23 mouse cellular contexts compared by ENCODE assay signal in the genomic region with DNA sequence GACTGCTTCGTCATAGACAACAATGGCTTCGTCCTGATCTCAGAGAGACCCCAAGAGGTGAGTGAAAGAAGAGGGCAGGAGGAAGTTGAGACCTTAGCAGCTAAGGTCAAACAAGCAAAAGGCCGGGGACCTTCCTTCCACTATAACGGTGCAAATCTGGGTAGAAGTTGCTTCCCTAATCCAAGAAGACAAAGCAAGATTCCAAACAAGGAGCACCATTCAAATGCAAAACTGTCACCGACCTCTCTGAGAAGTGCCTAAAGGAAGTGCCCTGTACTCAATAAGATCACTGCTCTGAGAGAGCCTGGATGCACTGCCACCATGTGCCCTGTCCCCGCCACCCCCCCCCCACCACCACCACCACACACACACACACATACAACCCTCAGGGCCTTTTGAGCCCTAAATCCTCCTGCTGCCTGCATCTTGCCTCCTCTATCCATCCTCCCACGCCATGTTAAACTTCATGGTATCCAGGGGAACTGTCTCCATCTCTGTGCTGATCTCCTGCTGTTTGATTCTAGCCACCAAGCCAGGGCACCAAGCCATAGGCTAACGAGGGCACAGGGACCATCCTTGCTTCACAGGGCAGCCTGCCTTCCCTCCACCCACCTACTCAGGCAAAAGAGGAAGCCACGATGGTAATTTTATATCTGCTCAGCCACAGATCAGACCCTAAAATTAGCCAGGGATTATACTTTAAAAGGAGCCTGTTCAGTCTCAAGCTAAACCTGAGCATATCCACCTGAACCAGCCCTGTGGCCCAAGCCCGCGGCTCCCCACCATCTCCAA. TPM values are rescaled to one million over a fixed set of nuclear protein-coding genes. Genes with fewer than 3 reads are reported as not detected.
DNase-seq lines count a peak whose midpoint lies in the region; ATAC-seq and TF ChIP-seq lines count a peak whose summit lies in the region.
"Had no signal": no experiment of that assay in that cellular context is flagged by ENCODE, and none has a peak within 500 bp of the region (broad histone marks: within the 10 kb centered on the region; RNA-seq: fewer than 3 reads in every experiment).

No protein-coding gene starts in this region.

- no peak overlapping the region for H3K4me2 ChIP-seq in midbrain, postnatal 0 days (ENCODE audit: low read depth, low read length, poor library complexity, severe bottlenecking)
- H3K4me2 ChIP-seq: embryonic facial prominence, embryonic 12.5 days; forebrain, embryonic 12.5 days; heart, embryonic 11.5 days; hindbrain, embryonic 14.5 days; midbrain, embryonic 12.5 days had no signal

- ATAC-seq in midbrain, postnatal 0 days (ENCODE audit: low FRiP score): no peak
- peak; percentile 57 for ATAC-seq in granulocyte monocyte progenitor cell, adult 5-6 weeks (replicated peaks; ENCODE audit: poor library complexity, severe bottlenecking)

- peaks cover 51% of the 10 kb centered on the region for H3K4me1 ChIP-seq in midbrain, embryonic 10.5 days
- no peaks in the 10 kb centered on the region for H3K4me1 ChIP-seq in midbrain, postnatal 0 days (ENCODE audit: insufficient read depth, low read length)
- H3K4me1 ChIP-seq: embryonic facial prominence, embryonic 12.5 days had no signal

- H3K4me3 ChIP-seq in midbrain, embryonic 10.5 days: peak overlapping the region; percentile 2; the same call in 1 of the 2 replicates
- H3K4me3 ChIP-seq in midbrain, postnatal 0 days (ENCODE audit: low read depth, low read length): no peak overlapping the region
- H3K4me3 ChIP-seq: embryonic facial prominence, embryonic 12.5 days; forebrain, embryonic 12.5 days; midbrain, embryonic 12.5 days had no signal

- TF ChIP-seq CTCF in midbrain, postnatal 0 days (IDR thresholded peaks at IDR 0.05): no peak

- H3K27me3 ChIP-seq in midbrain, embryonic 10.5 days (ENCODE audit: low read depth, poor library complexity, severe bottlenecking): peaks cover 44% of the 10 kb centered on the region
- H3K27me3 ChIP-seq in midbrain, postnatal 0 days (ENCODE audit: insufficient read depth, low read length): no peaks in the 10 kb centered on the region

- peak overlapping the region; percentile 70 for H3K27ac ChIP-seq in midbrain, embryonic 10.5 days (replicated peaks)
- H3K27ac ChIP-seq in midbrain, postnatal 0 days (ENCODE audit: low read depth, low read length): no peak overlapping the region
- H3K27ac ChIP-seq: embryonic facial prominence, embryonic 12.5 days; forebrain, embryonic 12.5 days; hindbrain, embryonic 14.5 days; macrophage; midbrain, embryonic 12.5 days had no signal

- peak; percentile 26 for DNase-seq in embryo, embryonic 10 days (ENCODE audit: low spot score)
- no peak for DNase-seq in embryo, embryonic 11 days
- peak; percentile 45 for DNase-seq in midbrain, embryonic 10.5 days (ENCODE audit: low spot score)
- DNase-seq in midbrain, postnatal 0 days (ENCODE audit: low spot score): no peak
- no peak for DNase-seq in heart, postnatal 14 days
- DNase-seq in heart, postnatal 10 days: no peak
- DNase-seq: adrenal gland, postnatal 10 days; cerebellum, adult 2 months; cerebellum, postnatal 36 days; kidney, adult 8-10 months; kidney, postnatal 10 days; right cerebral cortex, postnatal 25 days; spleen, adult 18-20 months; thymus, postnatal 36 days had no signal

- intact Hi-C loops in heart, postnatal 14 days (cut with DNase I): no loop called here
- intact Hi-C loops in heart, postnatal 10 days (cut with DNase I): no loop called here

- no peak overlapping the region; the same call in 1 of the 2 replicates for H3K9ac ChIP-seq in midbrain, postnatal 0 days (replicated peaks; ENCODE audit: low read length, poor library complexity, severe bottlenecking)
- H3K9ac ChIP-seq: embryonic facial prominence, embryonic 12.5 days; forebrain, embryonic 12.5 days; hindbrain, embryonic 14.5 days; midbrain, embryonic 12.5 days had no signal

- H3K36me3 ChIP-seq in midbrain, embryonic 10.5 days: no peaks in the 10 kb centered on the region
- H3K36me3 ChIP-seq in midbrain, postnatal 0 days (ENCODE audit: insufficient read depth, low read length): no peaks in the 10 kb centered on the region
- H3K36me3 ChIP-seq: embryonic facial prominence, embryonic 12.5 days; forebrain, embryonic 12.5 days; midbrain, embryonic 12.5 days had no signal

- 23% methylated on average over 10 of the region's 11 CpGs for WGBS in midbrain, embryonic 10.5 days
- 27% methylated on average over 11 of the region's 11 CpGs for WGBS in midbrain, postnatal 0 days

- no peaks in the 10 kb centered on the region for H3K9me3 ChIP-seq in midbrain, embryonic 10.5 days (replicated peaks)
- H3K9me3 ChIP-seq in midbrain, postnatal 0 days (ENCODE audit: low read length): no peaks in the 10 kb centered on the region
- H3K9me3 ChIP-seq: embryonic facial prominence, embryonic 12.5 days; forebrain, embryonic 12.5 days; midbrain, embryonic 12.5 days had no signal

RNA-seq across cellular contexts. Expression of gene Lrtm2, which starts 7.8 kb away (rescaled TPM):
- polyA plus RNA-seq in midbrain, embryonic 10.5 days (2016; fragmentation: Nextera tagmentation; extraction: Ambion mirVana): 0.25 and 0.26 TPM in 2 replicates
- total RNA-seq in midbrain, postnatal 0 days (2014; rRNA removed): 32.2 and 40.4 TPM in 2 replicates
- 21.1 and 24.3 TPM in 2 replicates for polyA plus RNA-seq in midbrain, postnatal 0 days (2015; fragmentation: Nextera tagmentation; extraction: Ambion mirVana)
- 0.81 and 0.99 TPM in 2 replicates for total RNA-seq in granulocyte monocyte progenitor cell, adult 5-6 weeks (2014; fragmentation: Nextera tagmentation)
- not detected in 2 replicates for total RNA-seq in granulocyte monocyte progenitor cell, adult 5-6 weeks (2017)
- total RNA-seq in heart, postnatal 14 days (2021): under 1 TPM; 0.10 to 0.19 TPM
- total RNA-seq in heart, postnatal 10 days (2021): not detected
- polyA plus RNA-seq: heart, embryonic 11.5 days; limb, embryonic 11.5 days; liver, embryonic 16.5 days; macrophage had no signal

Comparison
In these comparisons a context has a peak if more than half of its experiments do, and no peak if none do; other contexts are left out.
1. DNase-seq: peak in embryo, embryonic 10 days (single experiment) and midbrain, embryonic 10.5 days (single experiment); none in embryo, embryonic 11 days (single experiment), midbrain, postnatal 0 days (single experiment), heart, postnatal 14 days (0 of 2) and heart, postnatal 10 days (0 of 2).
2. RNA of gene Lrtm2, which starts 7.8 kb away (total RNA-seq): 32.2 to 40.4 TPM in midbrain, postnatal 0 days; 0.81 to 0.99 TPM in granulocyte monocyte progenitor cell, adult 5-6 weeks, 0.10 to 0.19 TPM in heart, postnatal 14 days and not detected in heart, postnatal 10 days; every median in the first group is over 10 times any median in the second.